Mouse (Mus musculus) lung, adult 2 months (tissue): Measurements from ENCODE around the gene Fgf7.

ENCODE experiments used
- CTCF ChIP-seq: fragments of 200-500 bp; IDR thresholded peaks from 2 replicates; pipeline ENCODE4 v1.5.1; 2011; ENCODE audit warnings: mild to moderate bottlenecking, low read length, control low read depth; ENCODE audit not compliant: insufficient read depth
- POLR2A ChIP-seq: fragments of 200-500 bp; IDR thresholded peaks from 2 replicates; pipeline ENCODE4 v1.6.1; 2011; ENCODE audit warnings: low read depth, mild to moderate bottlenecking, control low read depth, low read length, borderline replicate concordance; ENCODE audit errors: extremely low read depth

GRCm38 (mm10) chr2:126061037-126061773 lies 26.7 kb downstream of the Fgf7 start:
- TF ChIP-seq POLR2A, result no peak
- no peak for TF ChIP-seq CTCF
